Mouse (Mus musculus) heart, postnatal 0 days (tissue): Measurements from ENCODE around the gene Ankrd33.

Source experiments
- CTCF ChIP-seq: IDR thresholded peaks from 2 replicates; pipeline ENCODE4 v1.5.1; 2016; ENCODE audit warnings: antibody characterized with exemption, control low read depth, low read depth
- EP300 ChIP-seq: IDR thresholded peaks from 2 replicates; pipeline ENCODE4 v1.6.1; 2016; ENCODE audit warnings: antibody characterized with exemption, low read depth

DNA sequence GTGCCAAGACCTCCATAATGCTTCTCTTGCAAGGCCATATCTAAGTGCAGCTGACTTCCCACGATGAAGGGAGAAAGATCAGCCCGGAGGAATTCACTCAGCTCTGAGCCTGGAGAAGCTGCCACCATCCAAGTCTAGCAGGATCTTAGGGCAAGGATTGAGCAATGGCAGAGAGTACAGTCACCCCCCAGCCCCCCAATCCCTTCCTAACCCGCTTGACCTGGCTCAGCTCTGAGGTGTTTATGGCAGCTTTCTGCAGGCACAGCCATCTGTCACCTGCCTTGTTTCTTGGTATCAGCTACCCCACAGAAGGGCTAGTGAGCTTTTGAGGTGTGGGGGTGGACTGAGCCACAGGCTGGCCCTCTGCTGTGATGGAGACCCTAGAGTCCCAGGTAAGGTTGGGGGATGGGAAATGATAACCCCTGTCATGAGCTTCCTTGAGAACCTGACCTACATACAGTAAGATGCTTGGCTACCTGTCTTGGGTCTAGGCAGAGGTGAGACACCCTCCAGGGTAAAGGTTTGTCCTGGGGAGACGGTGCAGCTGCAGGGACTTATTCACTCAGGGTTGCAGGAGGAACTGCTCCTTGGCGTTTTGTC is at the start of gene Ankrd33:
- TF ChIP-seq EP300 (no peak), CTCF (no peak)
